Mouse (Mus musculus): ENCODE results near the gene Gm21732.
"Not testable (repeated sequence)": the region's sequence is repeated elsewhere in the genome, so short reads cannot be mapped to it uniquely, and the experiment has no call there.

Gene Gm21732

DNA sequence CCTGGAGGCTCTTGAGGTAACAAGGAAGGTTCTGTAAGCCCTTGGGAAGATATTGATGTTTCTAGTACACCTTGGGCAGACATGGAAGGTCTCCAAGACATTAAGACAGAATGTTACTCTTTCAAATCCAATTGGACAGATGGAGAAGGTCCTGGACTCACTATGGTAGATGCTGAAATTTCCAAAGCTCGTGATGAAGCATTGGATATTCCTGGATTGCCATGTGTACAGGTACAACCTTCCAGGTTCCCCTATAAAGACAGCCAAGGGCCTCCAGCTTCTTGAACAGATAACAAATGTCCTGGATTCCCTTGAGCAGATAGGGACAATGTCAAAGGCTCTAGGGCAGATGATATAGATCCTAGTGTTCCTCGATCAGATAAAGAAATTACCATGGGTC lies at the start of gene Gm21732:
TSS of gene Gm21732 (minus strand) at position 101 of the 400 bp plus-strand sequence.
- DNase-seq (ENCODE audit: low spot score): not testable (repeated sequence)

Measured in adipocyte (in vitro differentiated cells).